Mouse (Mus musculus): Measurements from ENCODE around the gene Rnf7.

The Rnf7 gene

GRCm38 (mm10) chr9:96470266-96470974 is 8.1 kb downstream of the Rnf7 start:
- DNase-seq (ENCODE audit: low read depth in 1 of 2, low spot score in 2 of 2): no peak

DNA sequence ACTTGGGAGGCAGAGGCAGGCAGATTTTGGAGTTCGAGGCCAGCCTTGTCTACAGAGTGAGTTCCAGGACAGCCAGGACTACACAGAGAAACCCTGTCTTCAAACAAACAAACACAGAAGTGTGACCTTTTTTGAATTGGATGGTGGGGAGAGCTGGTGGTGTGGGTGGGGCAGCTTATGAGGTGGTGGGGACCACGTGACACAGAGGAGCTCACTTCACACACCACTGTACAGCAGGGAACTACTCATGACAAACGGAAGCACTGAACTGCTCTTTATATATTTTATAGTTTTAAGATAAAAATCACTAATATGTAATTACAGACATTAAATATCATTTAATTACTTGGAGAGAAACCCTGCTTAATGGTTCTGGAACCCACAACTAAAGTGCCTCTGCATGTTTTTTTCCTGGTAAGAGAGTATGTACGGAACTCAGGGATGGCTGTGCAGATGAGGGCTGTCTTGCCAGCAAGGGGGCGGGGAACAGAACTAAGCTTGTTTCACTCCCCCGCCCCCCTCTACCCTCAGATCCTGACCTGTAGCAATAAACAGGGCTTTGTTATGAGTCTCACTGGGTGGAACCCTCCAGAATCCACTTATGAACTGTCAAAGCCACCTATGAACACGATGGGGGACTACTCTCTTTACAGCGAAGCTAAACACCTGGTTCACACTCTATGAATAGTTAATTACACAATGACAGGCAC is 8.8 kb downstream of the Rnf7 start:
- DNase-seq (ENCODE audit: low read depth in 1 of 2, low spot score in 2 of 2): no peak

- DNase-seq (ENCODE audit: low read depth in 1 of 2, low spot score in 2 of 2): no peak
Observed at GRCm38 (mm10) chr9:96463708-96464107, 14.8 kb downstream of the Rnf7 start.

DNA sequence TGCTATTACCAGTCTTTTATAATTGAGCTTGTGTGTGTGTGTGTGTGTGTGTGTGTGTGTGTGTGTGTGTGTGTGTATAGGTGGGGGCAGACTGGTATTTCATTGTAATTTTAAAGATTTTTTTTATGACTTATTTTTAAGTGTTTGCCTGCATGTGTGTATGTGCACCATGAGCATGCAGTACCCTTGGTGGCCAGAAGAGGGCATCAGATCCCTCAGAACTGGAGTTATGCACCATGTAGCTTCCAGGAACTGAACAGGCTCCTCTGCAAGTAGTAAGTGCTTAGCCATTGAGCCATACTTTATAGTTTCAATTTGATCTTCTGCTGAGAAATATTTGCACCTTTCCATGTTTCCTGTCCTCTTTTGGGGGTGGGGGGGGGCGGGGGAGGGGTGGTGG is 16.9 kb downstream of the Rnf7 start:
- no peak for DNase-seq (ENCODE audit: low read depth in 1 of 2, low spot score in 2 of 2)

DNA sequence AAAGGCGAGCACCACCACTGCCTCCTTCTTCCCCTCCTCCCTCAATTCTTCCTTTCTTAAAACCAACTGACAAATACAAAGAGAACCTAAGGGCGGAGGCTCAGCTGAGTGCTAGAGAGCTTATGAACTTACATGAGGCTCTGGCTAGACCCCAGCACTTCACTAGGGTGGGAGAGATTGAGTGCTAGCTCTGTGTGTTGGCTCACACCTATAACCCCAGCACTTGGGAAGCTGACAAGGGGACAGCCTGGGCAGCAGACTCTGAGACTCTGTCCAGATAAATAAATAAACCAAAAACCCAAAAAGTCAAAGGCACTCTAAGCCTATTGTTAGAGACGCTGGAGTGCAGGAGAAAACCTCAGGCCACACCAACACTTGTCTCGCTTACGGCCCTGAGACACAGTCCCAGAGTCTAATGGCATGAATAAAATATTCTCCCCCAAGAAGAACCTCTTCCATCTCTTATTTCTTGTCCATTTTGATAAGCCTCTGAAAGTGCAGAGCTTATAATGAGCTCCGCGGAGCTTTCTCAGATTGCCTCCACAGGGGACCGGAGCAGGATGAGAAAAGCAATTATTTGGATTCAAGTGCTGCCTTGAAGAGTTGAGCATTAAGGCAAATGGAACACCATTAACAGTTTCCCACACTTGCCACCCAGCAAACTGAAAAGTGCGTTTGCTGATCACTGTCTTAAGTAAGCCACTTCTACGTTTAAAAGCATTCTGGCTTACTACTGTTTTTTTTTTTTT is 18.2 kb downstream of the Rnf7 start:
- no peak for DNase-seq (ENCODE audit: low read depth in 1 of 2, low spot score in 2 of 2)

DNA sequence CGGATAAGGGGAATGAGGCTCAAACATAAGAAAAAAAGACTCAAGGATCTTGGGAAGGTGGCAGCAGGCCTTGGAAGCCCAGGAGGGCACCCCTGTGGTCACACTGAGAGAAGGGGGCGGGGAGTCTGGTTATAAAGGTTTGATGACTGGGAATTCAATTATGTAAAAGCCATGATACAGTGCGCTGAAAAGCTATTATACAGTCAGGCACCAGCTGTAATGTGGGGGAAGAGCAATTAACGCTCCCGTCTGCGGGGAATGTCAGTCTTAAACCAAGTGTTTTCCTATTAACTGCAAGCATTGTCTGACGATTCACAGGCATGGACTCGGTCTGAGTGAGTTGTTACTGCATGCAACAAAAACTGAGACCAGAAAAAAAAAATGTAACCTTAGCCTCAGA is 22.9 kb downstream of the Rnf7 start:
- DNase-seq (ENCODE audit: low read depth in 1 of 2, low spot score in 2 of 2): no peak

DNA sequence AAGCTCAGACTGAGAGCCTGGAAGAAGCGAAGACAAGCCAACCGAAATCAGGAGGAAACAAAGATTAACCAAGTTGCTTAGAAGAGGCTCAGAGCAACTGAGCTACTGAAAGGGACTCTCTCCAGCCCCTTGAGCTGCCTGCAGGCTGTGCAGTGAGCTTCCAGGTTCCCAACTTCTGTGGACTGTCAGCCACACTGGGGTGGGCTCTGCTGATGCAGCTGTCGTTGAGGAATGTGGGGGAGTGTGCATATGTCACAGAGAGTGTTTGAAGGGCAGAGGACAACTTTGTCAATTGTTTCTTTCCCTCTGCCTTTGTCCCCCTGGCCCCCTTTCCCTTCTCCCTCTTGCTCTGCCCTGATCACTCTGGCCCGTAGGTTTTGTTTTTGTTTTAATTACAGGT is 25.5 kb downstream of the Rnf7 start:
- DNase-seq (ENCODE audit: low read depth in 1 of 2, low spot score in 2 of 2): no peak

DNA sequence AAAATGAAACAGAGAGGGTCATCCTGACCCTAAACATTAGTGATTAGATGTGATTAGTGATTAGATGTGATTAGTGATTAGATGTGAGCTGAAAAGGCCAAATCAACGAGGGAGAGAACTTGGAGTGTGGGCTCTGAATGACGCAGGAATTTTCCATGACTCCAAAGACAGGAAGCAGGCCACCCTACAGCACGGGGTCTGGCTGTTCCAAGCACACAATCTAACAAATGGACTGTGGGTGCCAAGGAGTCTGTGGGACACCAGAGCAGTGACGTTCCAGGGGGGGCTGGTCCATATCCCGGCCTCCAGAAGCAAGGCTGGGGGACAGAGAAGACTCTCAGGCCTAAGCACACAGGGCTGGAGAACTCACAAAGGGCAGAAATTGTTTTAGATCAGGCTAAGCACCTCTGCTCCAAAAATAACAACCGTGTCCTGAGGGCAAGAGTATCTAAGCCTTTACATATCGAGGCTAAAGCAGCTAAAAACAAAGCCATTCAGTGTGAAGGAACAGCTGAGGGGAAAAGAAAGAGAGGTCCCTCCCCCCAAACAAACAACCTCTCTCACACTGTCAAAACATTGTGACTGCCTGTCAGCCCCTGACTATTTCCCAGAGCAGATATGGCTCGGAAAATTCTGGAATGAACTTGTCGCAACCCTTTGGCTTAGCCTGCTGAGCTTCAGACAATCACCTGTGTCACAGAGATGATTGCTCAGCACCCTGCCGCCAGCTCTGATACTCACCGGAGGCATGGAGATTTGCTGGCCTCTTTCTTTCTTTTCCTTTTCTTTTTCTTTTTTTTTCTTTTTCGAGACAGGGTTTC is 27.4 kb downstream of the Rnf7 start:
- DNase-seq (ENCODE audit: low read depth in 1 of 2, low spot score in 2 of 2): no peak

GRCm38 (mm10) chr9:96449514-96449913 is 29.0 kb downstream of the Rnf7 start:
- no peak for DNase-seq (ENCODE audit: low read depth in 1 of 2, low spot score in 2 of 2)

- DNase-seq (ENCODE audit: low read depth in 1 of 2, low spot score in 2 of 2): no peak
Observed at GRCm38 (mm10) chr9:96445351-96445750, 33.1 kb downstream of the Rnf7 start.

DNA sequence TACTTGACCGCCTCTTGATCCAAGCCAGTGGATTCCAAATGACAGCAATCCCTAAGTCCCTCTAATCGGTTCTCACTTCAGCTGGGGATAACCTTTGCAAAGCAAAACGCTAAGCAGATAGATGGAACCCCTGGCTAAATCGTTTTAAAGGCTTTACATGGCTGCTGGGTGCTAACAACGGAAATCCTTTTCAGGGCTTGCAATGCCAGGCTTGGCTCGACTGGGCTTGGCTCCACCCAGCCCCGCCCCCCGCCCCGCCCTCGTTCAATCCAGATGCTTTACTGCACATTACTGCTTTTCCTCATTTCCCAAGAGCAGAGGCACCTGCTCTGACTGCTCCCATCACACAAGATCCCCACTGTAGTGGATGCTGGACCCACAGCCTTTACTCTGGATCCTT is 36.4 kb downstream of the Rnf7 start:
- DNase-seq (ENCODE audit: low read depth in 1 of 2, low spot score in 2 of 2): no peak

DNA sequence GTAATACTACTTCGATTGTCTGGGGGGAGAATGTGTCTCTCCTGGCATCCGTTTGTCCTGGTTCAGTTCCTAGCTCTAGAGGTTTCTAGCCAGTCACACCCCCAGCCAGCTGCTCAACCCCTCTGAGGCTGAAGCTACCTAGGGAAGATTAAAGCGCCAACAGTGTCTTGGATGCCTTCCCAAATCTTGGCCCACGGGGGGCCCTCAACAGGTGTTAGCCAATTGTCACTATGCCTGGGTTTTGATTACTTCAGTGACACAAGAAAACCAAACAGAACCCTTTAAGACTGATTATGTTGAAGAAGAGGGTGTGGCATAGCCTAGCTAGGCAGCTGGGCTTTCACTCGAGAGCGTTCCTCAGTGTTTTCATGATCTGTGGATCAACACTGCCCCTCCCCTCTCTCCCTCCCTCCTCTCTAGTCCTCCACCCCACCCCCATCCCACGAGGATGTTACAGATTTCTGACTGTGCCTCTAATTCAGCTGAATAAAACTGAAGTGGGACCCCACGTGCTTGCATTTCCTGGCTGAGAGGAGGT is 40.1 kb downstream of the Rnf7 start:
- no peak for DNase-seq (ENCODE audit: low read depth in 1 of 2, low spot score in 2 of 2)

GRCm38 (mm10) chr9:96437805-96438333 is 40.6 kb downstream of the Rnf7 start:
- peak in 1 of 2 experiments; percentile 39 for DNase-seq (ENCODE audit: low read depth in 1 of 2, low spot score in 2 of 2)

GRCm38 (mm10) chr9:96436901-96437804 is 41.3 kb downstream of the Rnf7 start:
- no peak for DNase-seq (ENCODE audit: low read depth in 1 of 2, low spot score in 2 of 2)

- DNase-seq (ENCODE audit: low read depth in 1 of 2, low spot score in 2 of 2): no peak
Observed at GRCm38 (mm10) chr9:96432575-96432974, 45.9 kb downstream of the Rnf7 start.

- DNase-seq (ENCODE audit: low read depth in 1 of 2, low spot score in 2 of 2): no peak
Observed at GRCm38 (mm10) chr9:96431081-96431480, 47.4 kb downstream of the Rnf7 start.

GRCm38 (mm10) chr9:96428336-96429046 is 50.0 kb downstream of the Rnf7 start:
- no peak for DNase-seq (ENCODE audit: low read depth in 1 of 2, low spot score in 2 of 2)

DNA sequence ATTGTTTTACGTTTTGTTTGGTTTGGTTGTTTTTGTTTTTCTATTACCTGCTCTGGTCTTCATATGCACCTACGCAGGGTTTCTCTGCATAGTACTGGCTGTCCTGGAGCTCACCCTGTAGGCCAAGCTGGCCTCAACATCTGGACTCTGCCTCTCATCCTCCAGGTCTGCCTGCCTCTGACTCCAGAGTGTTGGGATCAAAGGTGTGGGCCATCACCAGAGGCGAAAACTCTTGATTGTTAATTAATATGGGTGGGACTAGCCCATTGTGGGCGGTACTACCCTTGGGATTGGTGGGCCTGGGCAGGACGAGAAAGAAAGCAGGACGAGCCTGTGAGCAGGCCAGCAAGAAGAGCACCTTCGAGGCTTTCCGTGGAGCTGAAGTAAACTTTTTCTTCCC is 54.4 kb downstream of the Rnf7 start:
- no peak for DNase-seq (ENCODE audit: low read depth in 1 of 2, low spot score in 2 of 2)

Data from monocyte, adult 2 months (primary cell).